Mouse (Mus musculus) left cerebral cortex, postnatal 36 days (tissue): ENCODE data around the gene Cryba2. TPM values are rescaled to one million over a fixed set of nuclear protein-coding genes. Genes with fewer than 3 reads are reported as not detected.

Experiments
- DNase-seq, 2 experiments: peaks; one replicate each; pipeline ENCODE4 v3.0.0; 2021 to 2022; ENCODE audit warnings: low spot score in 2 of 2, mixed read lengths in 1 of 2
- intact Hi-C: fragments of 180-260 bp; cut with DNase I; formaldehyde crosslinking; loops from one replicate; pipeline ENCODE4 v1.15.1; 2025
- total RNA-seq, 2 experiments: library from RNA; stranded (reverse); gene quantifications; 2 replicates each; pipeline ENCODE4 v1.2.3; 2021

Gene Cryba2
- total RNA-seq = 1 to 10 TPM in 1 of 2 experiments, not detected in 1; 1.2 TPM

DNA sequence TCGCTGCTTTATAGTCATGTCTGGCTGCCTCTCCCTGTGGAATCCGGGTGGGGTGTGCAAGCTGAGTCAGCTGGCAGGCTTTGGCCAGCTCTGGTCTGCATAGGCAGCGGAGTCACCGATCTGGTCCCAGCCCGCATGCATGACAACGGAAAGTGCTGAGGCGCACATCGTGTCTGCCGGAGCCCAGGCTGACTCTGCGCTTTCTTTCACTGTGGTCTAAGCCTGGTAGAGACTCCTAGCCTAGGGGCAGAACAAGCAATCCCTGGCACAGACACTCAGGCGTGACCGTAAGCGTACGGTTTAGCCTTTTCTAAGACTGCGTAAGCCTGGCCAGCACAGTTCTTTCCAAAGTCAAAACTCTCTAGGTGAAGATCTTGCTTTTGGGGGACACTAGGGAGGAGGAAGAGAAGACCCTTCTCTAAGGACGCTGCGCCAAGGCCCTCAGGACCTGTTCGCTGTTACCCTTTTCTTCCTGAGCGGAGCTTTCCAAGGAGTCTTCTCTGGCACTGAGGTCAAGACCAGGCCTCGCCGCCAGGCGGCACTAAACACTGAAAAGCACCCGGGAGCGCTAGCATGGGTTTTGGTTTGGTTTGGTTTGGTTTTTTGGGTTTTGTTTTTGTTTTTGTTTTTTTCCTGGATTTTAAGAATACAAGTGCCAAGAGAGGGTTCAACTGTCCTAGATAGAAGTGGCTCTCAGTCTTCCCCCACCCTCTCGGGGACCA is at the start of gene Cryba2:
Gene Cryba2, minus strand, starts transcription at position 10 of the 722 bp plus-strand sequence.
- DNase-seq = peak in 1 of 2 experiments; percentile 33
- intact Hi-C loops = no loop called here

DNA sequence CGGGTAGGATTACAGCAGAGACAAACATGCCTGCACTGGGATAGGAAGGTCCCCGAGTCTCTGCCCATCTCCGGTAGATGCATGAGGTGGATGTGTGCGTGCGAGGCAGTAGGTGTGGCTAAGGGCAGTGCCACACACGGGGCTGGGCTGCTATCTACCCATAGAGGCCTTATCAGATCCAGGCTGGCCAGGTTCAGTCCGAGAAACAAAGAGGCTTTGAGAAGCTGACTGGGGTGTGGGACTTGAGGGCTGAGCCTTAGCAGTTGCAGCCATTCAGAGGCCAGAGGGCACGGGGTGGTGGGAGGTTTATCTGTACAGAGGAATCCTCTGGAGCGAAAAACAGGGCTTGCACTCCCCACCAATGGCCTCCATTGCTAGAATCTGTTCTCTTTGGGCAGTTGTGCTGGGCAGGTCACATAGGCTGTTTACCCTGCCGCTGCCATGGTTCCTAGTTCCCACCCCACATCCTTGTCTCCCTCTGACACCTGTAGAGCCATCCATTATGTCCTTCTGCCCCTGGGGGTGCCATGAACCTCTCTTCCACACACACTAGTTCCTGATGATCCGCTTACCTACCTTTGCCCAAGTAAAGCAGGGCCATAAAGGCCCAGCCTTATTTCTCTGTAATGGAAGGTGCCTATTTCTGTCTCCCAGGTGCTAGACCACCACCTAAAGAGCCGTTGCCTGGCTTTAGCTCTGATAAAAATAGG is 48.9 kb upstream of the Cryba2 start:
- intact Hi-C loops = no loop called here
- DNase-seq = no peak

DNA sequence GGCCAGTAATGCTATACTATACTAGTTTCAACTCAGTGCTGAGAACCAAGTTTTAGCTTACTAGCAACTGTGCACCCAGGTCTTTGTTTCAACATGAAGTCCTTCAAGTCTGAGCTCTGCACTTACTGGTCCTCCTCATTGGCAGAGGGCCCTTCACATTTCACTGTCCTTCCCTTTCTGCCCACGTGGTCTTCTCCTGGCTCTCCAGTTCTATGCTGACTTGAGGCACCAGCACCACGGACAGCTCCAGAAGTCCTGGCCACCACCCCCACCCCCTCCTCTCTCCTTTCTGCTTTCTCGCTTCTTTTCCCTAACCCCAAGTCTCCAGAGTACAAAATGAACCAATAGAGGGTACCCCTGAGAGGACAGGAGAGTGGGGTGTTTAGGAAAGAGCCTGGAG is 46.8 kb upstream of the Cryba2 start:
- intact Hi-C loops = no loop called here
- DNase-seq = no peak

DNA sequence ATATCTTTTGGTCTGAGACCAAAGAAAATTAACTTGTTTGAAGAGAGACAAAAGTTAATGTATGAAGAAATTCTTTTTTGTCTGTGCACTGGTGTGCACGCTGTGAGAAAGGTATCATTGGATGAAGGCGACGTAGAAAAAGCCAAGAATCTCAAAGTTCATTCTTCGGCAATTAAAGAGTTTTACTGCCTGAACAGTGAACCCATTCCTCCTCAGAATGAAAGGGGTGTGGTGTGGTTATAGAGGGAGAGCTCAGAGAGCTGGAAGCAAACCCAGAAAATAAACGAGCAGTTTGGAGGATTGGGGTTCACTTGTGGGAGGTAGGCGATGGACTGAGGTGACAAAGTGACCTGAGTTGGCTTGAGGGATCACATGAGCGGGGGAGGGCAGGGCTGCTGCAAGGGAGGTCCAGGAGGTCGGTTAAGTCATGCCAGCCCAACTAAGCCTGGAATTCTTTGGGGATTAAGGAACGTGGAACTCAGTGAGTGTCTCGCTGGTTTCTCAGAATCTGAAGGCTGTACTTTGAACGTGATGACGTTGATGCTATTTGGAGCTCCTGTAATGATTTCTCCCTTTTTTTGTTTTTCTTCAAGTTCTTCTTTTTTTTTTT is 43.4 kb upstream of the Cryba2 start:
- no peak for DNase-seq
- intact Hi-C loops = no loop called here

DNA sequence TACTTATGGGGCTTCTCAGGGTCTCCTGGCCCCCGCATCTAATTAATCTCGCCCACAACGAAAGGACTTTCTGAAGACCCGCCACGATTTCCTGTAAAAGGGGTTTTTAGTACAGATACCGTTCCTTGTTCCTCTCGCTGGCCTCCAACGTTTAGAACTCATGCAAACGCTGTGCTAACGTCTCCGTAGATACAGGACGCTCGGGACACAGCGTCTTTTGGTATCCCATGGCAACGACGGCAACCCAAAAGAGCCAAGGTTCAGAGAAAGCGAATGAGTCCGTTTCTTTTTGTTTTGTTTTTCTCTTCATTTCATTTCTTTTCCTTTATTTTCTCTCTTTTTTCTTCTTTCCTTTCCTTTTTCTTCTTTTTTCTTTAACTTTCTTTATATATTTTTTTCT is 42.5 kb upstream of the Cryba2 start, which contains the start of gene Cfap65:
Gene Cfap65, minus strand, starts transcription at position 198 of the 400 bp plus-strand sequence.
- intact Hi-C loops = no loop called here

DNA sequence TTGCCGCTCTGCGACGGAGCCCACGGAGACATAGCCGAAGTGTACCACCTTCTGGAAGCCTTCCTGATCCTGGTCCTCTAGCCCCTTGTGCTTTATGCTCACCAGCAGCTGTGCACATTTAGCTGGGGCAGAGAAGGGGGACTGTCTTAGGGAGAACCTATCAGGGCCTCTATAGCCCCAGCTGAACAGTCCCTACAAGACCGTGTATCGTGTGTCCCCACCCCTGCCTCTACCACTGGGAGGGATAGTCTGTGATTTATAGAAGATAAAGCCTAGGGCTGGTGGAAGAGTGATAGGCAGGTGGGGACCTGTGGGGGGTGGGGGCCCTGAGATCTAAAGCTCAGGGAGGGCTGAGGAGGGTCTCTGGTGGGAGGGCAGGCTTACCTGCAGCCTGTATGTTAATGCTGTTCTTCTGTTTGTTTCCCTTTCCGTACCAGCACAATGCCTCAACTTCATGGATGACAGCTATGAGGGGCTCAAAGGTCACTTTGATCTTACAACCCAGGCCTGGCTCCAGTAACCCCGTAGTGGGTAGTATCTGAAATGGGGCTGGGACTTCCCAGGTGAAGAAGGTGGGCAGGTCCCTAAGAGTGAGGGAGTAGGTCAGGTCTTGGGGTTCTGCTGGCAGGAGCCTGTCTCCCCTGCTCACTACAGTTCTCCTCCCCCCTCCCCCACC is 34.8 kb upstream of the Cryba2 start:
- intact Hi-C loops = no loop called here
- DNase-seq = no peak

More for the DNA sequence above, 42.5 kb upstream of the Cryba2 start, which contains the start of gene Cfap65:
- peak; percentile 75 to 76 for DNase-seq

DNA sequence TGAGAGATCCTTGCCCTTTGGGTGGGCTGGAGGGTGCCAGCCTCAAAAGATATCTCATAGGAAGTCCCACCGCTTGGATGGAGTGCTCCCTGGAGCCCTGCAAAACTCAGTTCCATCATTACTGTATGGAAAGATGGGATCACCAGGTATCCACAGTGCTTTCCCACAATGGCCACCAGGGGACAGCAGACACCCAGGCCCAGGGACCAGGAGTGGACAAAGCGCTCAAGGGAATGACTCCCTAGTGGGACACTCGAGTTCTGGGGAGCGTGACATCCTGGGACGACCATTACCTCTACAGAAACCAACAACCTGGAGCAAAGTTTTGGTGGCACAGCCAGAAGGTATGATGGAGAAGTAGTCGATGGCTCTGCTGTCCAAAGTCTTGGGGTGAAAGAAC is 33.8 kb upstream of the Cryba2 start:
- intact Hi-C loops = no loop called here
- peak in 1 of 2 experiments; percentile 29 for DNase-seq

DNA sequence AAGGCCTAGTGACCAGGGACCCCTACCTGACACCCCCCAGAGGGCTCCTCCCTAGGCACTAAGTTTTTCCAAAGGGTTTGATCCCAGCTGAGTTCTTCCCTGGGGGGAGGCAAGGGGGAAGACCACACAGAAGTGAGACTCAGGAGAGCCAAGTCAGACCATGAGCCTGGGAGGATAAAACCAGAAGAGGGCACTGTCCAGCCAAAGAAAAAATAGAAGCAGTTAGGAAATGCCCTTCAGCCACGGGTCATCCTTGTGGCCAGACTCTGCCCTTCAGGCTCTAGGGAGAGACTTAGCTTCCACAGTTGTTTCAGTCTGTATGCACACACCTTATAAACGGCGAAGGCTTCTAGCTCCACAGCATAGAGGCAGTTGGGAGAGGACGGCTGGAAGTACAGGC is 31.5 kb upstream of the Cryba2 start:
- DNase-seq = no peak
- intact Hi-C loops = no loop called here

DNA sequence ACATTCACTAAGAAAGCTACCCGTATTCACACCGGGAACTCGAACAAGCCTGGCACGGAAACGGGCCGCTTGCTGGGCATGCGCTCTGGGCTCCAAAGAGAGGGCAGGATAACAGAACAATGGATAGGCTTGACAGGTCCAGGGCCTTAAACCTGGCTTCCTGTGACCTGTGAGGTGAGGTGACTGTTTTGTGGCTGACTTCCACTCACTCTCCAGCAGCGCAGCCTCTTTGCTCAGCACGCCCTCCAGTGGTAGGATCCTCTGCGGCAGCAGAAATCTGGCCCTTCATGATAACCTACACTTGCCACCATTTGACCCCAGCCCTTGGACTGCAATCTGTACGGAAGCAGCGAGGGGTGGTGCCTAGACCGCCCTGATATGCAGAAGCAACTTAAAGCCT is 22.8 kb upstream of the Cryba2 start:
- no peak for DNase-seq
- intact Hi-C loops = no loop called here

DNA sequence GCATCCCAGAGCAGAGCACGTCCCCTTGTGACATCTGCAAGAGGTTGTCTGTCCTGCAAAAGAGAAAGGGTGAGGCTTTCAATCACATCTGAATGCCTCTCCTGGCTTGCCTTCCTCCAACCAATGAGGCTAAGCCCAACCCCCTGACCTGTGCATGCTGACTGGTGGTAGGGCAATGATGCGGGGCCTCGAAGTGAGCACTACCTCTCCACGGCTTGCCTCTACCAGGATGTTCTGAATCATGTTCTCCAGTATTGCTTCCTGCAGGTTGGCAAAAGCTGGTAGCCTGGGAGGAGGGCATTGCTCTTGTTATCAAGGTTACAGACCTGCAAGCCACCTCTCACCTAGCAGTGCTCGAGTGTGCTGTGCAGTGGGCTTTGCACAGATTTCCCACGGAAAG is 9.2 kb upstream of the Cryba2 start:
- intact Hi-C loops = no loop called here
- DNase-seq = no peak

DNA sequence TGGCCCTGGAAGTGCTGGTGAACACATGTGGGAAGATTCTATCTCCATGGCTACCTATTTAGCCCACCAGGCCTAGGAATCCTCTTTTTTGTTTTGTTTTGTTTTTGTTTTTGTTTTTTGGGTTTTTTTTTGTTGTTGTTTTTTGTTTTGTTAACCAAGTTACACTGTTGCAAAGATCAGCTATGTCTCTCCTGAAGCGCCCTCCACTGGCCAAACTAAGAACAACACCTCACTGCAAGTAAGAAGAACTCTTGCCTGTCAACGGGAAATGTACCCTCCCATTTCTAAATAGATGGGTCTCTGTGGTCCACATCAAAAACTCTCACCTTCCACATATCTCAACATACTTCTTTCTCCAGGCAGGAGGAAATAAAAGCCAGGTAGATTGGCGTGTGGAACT is 8.7 kb upstream of the Cryba2 start:
- intact Hi-C loops = no loop called here
- DNase-seq = peak in 1 of 2 experiments; percentile 43

DNA sequence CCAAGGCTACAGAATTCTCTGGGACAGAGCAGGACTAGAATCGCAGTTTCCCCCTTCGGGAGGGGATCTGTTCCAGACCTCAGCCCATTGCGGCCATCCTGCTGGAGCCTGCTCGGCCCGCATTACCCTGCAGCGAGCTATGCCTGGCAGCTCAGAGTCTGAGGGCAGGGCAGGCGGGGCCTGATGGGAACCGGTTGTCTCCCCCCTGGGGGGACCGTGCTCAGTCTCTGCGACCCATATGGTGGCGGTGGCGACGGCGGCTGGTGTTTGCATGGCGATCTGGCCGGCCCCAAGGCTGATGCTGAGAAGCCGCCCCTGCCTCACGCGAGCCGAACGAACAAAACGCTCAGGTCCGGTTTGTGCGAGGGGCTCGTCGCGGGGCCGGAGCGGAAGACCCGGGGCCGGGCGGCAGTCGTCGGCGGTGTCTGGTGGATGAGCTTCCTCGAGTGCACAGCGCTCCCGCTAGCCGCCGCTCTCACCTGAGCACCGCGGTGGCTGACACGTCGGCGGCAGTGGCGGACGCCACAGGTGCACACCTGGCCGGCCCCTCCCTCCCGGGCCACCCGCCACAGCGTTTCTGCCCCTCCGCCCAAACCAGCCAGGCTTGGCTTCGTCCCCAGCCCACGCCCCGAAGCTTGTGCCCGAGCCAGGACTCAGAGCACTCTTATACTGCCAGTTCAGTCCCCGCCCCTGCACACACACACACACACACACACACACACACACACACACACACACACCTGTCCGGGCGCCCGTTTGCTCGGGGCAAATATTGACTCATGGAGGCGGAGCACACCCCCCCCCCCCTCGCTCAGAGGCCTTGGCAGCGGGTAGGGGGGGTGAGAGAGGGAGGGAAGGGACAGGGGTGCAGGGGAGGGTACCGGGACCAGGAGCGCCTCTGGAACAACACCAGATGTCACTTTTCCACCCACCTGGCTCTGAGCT is 7.7 kb upstream of the Cryba2 start:
- intact Hi-C loops = no loop called here
- DNase-seq = no peak

DNA sequence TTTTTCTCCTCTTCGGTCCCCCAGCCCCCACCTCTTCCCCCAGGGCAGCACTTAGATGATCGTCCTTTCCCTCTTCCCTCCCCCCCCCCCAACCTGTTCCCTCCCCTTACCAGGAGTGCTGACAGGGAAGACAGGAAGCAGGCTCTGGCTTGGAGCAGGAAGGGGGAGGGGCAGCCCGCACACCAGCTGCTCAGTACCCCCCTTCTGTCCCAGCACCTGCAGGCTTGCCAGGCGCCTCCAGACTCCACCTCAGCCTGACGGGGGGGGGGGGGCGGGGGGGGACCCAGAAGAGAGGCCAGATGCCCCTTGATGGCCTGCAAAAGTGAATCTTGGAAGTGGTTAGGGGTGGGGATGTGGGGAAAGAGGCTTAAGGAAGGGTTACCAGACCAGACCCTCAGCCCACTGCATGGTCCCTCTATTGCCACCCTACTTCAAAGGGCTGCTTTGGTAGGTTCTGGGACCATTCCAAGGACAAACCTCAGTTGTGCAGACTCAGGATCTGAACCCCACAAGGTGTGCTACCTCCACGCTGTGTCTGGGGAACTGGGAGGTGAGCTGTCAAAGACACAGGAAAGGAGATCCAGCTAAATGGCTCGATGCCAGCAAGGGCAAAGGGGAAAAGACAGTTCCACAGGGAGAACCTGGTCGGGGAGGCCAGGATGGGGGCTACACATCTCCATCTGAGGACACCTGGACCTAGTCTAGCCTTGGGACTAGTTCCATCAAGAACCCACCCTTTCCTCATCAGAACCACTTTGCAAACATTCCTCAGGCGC is 5.9 kb upstream of the Cryba2 start:
- no peak for DNase-seq
- intact Hi-C loops = no loop called here

DNA sequence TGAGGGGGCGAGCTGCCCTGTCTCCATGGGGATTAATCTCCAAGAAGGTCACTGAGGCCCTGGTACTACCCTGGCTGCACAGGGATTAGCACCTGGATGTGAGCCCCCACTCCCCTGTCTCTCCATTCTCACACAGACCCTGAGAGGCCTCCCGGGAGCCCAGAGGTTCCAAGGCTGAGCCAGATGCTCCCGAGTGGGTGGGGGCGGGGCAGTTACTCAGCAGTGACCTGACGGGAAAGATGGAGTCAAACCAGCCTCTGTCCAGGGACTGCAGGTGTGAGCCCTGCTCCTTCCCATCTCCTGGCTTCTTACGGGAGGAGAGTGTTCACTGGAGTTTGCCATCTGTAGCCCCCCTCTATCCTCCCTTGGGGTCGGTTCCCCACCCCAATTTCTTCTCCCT is 5.0 kb upstream of the Cryba2 start:
- intact Hi-C loops = no loop called here
- DNase-seq = no peak

DNA sequence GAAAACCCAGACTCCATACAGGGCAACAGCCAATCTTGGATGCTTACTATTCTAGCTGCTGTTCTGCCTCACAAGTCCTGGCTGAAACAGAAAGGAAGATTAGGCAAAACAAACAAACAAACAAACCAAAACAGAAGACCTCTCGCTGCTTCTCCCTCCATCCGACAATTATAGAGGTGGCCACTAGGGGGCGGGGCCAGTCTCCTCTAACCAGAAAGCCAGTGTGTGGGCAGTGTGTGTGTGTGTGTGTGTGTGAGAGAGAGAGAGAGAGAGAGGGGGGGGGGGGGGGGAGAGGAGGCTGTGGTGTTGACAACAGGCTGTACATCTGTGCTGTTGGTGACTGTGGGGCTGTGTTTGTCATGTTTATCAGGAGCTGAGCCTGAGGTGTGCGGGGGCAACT is 2.0 kb upstream of the Cryba2 start:
- peak; percentile 47 to 68 for DNase-seq

DNA sequence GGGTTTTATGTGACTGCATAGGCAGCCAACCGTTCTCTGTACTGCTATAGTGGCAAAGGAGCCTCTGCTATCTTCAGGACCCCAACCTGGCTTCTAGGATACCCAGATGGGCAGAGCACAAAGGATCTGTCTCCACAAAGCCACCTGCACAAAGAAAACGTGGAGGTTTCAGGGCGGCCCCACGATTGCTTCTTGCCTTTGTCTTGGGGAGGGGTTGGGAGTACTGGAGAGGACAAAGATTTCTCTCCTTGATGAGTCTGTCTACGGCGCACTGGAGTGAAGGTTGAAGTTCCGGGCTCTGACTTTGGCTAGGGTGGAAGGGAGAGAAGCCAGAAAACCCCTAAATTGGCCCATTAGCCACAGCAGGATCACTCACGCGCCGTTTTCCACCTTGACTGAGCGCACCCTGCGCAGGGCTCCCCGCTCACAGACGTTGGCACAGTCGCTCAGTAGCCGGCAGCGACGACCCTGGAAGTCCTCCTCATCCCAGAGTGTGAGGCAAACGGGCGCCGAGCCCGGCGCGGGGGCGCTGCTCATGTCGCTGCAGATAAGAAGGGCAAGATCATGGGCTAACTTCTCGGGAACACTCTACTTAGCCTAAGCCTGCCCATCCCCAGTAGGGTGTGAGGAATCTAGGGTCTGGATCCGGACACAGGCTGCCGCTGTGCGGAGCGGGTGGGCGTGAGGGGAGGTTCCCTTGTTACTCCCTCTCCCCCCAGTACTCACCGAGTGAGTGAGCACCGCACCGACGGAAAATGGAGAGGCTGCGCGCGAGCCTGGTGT is 401 bp downstream of the Cryba2 start:
- intact Hi-C loops = no loop called here
- DNase-seq = peak in 1 of 2 experiments; percentile 33

More for the DNA sequence above, 2.0 kb upstream of the Cryba2 start:
- intact Hi-C loops = no loop called here

DNA sequence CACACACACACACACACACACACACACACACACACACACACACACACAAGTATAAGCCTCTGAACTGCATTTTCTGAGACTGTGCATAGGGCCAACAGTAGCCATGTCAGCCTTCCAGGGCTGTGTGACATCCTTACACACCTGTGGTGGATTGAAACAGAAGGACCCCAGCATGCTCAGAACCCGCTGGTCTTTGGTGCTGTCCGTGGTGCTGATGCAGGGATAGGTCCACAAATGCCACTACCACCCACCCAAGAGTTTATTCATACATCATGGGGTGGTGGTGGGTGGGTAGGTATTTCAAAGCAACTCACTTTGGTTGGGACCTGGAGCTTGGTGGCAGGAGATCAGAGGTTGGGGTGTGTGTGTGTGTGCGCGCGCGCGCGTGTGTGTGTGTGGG is 1.4 kb downstream of the Cryba2 start:
- no peak for DNase-seq
- intact Hi-C loops = no loop called here
